Mouse (Mus musculus) hindbrain, embryonic 15.5 days (tissue): ENCODE measurements around the gene Apoc2. TPM values are rescaled to one million over a fixed set of nuclear protein-coding genes. Genes with fewer than 3 reads are reported as not detected.

ENCODE experiments used
- ATAC-seq: fragments of 200-750 bp; cut with Nextera tagmentation; 2 replicates; pipeline ENCODE4 v1.8.0; 2017; ENCODE audit warnings: low read depth, moderate number of reproducible peaks, moderate TSS enrichment; ENCODE audit not compliant: low FRiP score
- H3K27ac ChIP-seq: fragments of 300-500 bp; sonication (generic); replicated peaks from 2 replicates; pipeline ENCODE4 v1.5.1; 2015; ENCODE audit warnings: mild to moderate bottlenecking, inconsistent platforms
- H3K27me3 ChIP-seq: fragments of 300-500 bp; sonication (generic); 2 replicates; pipeline ENCODE4 v1.6.1; 2015; ENCODE audit warnings: control low read depth, inconsistent platforms
- H3K36me3 ChIP-seq: fragments of 300-500 bp; sonication (generic); 2 replicates; pipeline ENCODE4 v1.6.1; 2015; ENCODE audit warnings: control low read depth, inconsistent platforms
- H3K4me1 ChIP-seq: fragments of 300-500 bp; sonication (generic); replicated peaks from 2 replicates; pipeline ENCODE4 v1.6.1; 2015; ENCODE audit warnings: control low read depth, inconsistent platforms
- H3K4me2 ChIP-seq: fragments of 300-500 bp; sonication (generic); 2 replicates; pipeline ENCODE4 v1.6.1; 2015; ENCODE audit warnings: moderate library complexity, mild to moderate bottlenecking, inconsistent platforms
- H3K4me3 ChIP-seq: fragments of 300-500 bp; sonication (generic); 2 replicates; pipeline ENCODE4 v1.5.1; 2015; ENCODE audit warnings: mild to moderate bottlenecking, inconsistent platforms
- H3K9ac ChIP-seq: fragments of 300-500 bp; sonication (generic); 2 replicates; pipeline ENCODE4 v1.6.1; 2015; ENCODE audit warnings: inconsistent platforms
- H3K9me3 ChIP-seq: fragments of 300-500 bp; sonication (generic); 2 replicates; pipeline ENCODE4 v1.6.1; 2016; ENCODE audit warnings: control low read depth, inconsistent platforms
- WGBS: fragments of 180-500 bp; shearing (Covaris S2); methylation state at CpG from one replicate; pipeline ENCODE4 v1.1.7; 2015; 5-methylcytosine and 5-hydroxymethylcytosine counted together
- polyA plus RNA-seq: library from polyadenylated mRNA; unstranded; fragments of >200 nt; fragmentation: Nextera tagmentation; extraction: Ambion mirVana; gene quantifications from 2 replicates; pipeline ENCODE4 v1.2.1, GENCODE M21; 2015

Gene Apoc2
- polyA plus RNA-seq, 1 experiment from 2014 or later: 0.58 TPM

DNA sequence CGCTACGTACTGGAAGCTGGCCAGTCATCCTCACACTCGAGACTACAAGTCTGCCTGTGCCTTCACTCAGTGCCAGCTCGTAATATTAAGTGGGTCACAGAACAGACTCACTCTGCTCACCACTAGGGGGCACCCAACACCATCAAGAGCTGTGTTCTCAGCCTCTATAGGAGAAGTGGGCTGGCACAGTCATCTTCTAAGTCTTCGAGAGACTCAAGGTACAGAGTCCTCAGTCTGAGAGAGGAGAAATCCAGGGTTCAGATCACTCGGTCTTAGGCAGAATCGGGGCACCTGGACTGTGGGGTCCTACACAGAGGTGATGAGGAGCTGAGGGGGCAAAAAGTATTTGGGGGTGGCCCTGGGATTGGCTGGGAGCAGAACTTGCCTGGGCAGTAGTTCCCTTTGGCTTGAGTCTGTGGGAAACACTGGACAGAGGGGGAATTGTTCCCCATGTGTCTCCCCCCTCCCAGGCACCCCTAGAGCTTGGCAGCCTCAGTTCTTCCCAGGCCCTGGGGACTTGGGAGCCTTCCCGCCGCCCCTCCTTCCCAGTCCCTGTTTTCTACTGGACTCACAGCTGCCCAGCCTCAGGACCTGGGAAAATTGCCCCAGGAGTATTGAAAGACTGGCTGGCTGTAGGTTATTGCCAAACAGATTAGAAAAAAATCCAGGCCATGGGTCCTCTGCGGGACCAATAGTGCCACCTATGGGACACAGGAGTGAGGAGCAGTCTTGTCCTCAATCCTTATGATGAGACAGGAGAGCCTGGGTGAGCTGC, 8.6 kb downstream of the Apoc2 start:
- WGBS: 11% methylated on average over 10 of the region's 10 CpGs
- H3K27ac ChIP-seq: peak overlapping the region; percentile 80
- no peaks in the 10 kb centered on the region for H3K36me3 ChIP-seq
- peak overlapping the region; percentile 26 for H3K4me2 ChIP-seq
- H3K27me3 ChIP-seq: no peaks in the 10 kb centered on the region
- no peak overlapping the region for H3K4me3 ChIP-seq
- H3K4me1 ChIP-seq: peaks cover 14% of the 10 kb centered on the region
- H3K9me3 ChIP-seq: no peaks in the 10 kb centered on the region
- H3K9ac ChIP-seq: no peak overlapping the region
- peak; percentile 69 for ATAC-seq

DNA sequence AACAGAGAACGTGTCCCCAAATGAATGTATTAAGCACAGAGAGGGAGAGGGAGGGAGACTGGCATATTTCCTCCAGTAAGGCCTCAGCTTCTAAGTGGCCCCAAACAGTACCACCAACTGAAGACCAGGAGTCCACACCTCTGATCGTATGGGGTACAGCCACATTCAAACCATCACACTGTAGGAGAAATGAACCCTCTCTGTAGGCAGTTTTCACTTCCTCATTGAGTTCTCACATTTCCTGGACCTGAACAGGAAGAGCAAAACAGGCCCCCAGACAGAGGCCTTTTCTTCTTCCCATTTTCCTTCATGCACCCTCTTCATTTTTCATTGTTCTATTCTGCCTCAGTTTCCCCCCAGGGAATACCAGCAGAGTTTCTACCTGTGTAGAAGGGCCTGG, 10.3 kb downstream of the Apoc2 start:
- Histone ChIP-seq H3K9ac (no peak overlapping the region), H3K4me1 (peaks cover 29% of the 10 kb centered on the region), H3K36me3 (no peaks in the 10 kb centered on the region), H3K4me3 (no peak overlapping the region), H3K27me3 (no peaks in the 10 kb centered on the region), H3K4me2 (no peak overlapping the region), H3K27ac (no peak overlapping the region; the same call in 1 of the 2 replicates), H3K9me3 (no peaks in the 10 kb centered on the region)
- 82% methylated on average over 2 of the region's 2 CpGs for WGBS
- ATAC-seq: no peak

DNA sequence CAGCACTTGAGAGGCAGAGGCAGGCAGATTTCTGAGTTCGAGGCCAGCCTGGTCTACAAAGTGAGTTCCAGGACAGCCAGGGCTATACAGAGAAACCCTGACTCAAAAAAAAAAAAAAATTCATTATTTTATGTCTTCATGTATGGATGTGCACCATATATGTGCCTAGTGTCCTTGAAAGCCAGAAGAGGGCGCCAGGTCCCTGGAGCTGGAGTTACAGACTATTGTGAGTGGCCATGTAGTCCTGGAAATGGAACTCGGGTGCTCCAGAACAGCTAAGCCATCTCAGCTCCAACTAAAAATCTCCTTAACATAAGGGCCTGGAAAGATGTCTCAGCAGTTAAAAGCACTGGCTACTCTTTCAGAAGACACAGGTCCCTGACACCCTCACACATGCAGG, 11.0 kb downstream of the Apoc2 start:
- Histone ChIP-seq H3K27me3 (no peaks in the 10 kb centered on the region), H3K4me1 (peaks cover 33% of the 10 kb centered on the region), H3K4me2 (no peak overlapping the region), H3K36me3 (no peaks in the 10 kb centered on the region), H3K4me3 (no peak overlapping the region), H3K27ac (no peak overlapping the region), H3K9me3 (no peaks in the 10 kb centered on the region), H3K9ac (no peak overlapping the region)
- WGBS: 67% methylated on average over 3 of the region's 3 CpGs
- ATAC-seq: no peak

DNA sequence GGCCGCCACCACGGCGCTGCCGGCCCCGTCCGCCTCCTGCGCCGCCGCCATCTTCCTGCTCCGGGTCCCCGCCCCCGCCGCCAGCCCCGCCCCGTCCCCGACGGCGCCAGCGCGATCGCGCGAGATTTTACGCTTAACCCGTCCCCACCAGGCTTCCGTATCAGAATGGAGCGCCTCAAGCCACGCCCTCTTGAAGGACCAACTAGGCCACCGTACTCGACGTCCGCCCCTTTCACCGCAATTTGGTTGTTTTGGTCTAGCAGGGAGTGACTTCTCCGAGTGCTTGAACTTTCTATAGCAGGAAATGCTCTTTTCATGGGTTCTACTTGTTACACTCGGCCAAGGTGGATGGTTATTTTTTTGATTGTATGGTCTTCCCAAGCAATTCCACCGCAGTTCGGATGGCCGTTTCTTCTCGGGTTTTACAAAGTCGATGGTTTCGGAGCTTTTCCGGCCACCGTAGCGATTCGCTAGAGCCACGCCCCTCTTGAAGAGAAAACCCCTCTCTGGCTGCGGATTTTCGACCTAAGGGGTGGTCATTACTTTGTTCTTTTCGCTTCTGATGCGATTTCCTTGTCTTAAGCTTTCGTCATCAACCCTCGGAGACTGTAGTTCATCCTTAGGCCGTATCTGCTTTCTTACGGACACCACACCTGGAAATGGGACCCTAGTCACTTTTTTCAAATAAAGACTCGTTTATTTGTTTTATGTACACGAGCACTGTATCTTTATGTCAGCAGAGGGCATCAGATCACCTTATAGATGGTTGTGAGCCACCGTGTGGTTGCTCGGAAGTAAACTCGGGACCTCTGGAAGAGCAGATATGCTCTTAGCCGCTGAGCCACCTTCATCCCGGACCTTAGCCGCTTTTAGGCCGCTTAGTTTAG, 12.5 kb downstream of the Apoc2 start, which contains the start of gene Clptm1:
TSS of gene Clptm1 (minus strand) at position 79 of the 887 bp plus-strand sequence.
- Histone ChIP-seq H3K27ac (peak within 1 kb of the TSS; percentile 91), H3K9me3 (no peaks in the 10 kb centered on the region), H3K9ac (peak within 1 kb of the TSS; percentile 94), H3K27me3 (no peaks in the 10 kb centered on the region), H3K4me1 (peaks cover 33% of the 10 kb centered on the region), H3K4me3 (peak within 1 kb of the TSS; percentile 80), H3K36me3 (no peaks in the 10 kb centered on the region), H3K4me2 (peak within 1 kb of the TSS; percentile 85)
- ATAC-seq: peak; percentile 85
- WGBS: under 1% methylated on average over 63 of the region's 63 CpGs

DNA sequence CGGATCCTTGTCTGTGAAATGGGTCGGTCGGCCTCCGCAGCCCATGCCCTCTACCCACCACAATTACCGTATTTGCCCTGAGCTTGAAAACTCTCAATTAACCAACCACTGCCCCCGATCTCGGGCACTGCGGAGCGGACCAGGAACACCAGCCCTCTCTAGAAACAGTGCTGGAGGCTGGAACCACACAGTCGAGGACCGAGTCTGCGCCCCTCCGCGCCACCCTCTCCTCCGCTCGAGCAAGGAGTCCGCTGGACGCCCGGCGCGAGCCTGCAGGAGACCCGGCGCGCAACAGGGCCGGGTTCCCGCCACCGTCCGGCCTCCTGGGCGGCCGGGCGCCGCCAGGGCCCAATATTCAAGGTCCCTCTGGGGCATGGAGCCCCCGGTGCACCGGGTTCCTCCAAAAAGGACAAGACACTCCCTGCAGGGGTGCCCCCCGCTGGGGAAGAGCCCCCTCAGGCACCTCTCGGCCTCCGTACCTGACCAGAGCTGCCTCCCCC, 13.2 kb downstream of the Apoc2 start:
- Histone ChIP-seq H3K9me3 (no peaks in the 10 kb centered on the region), H3K4me3 (peak overlapping the region; percentile 80), H3K27ac (peak overlapping the region; percentile 77), H3K9ac (peak overlapping the region; percentile 94), H3K4me2 (peak overlapping the region; percentile 85), H3K36me3 (no peaks in the 10 kb centered on the region), H3K27me3 (no peaks in the 10 kb centered on the region), H3K4me1 (peaks cover 33% of the 10 kb centered on the region)
- WGBS: 0% methylated on average over 36 of the region's 37 CpGs
- peak; percentile 53 for ATAC-seq

DNA sequence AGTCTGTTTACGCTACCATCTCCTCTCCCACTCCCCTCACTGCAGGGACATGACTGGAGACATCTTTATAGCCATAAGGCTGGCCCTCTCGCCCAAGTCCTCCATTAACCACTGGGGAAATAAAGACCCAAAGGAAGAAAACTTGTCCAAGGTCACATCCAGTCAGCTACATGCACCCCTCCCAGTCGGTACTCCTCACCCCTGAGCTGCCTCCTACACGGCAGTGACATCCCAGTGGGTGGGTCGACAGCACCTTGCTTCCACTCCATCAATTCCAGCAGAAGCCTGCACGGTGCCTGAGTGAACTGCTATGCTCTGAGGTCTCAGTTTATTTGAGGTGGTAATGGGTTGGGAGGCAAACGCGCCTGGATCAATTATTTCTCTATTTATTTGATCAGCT, 13.8 kb downstream of the Apoc2 start:
- H3K4me2 ChIP-seq: peak overlapping the region; percentile 85
- peaks cover 27% of the 10 kb centered on the region for H3K4me1 ChIP-seq
- no peaks in the 10 kb centered on the region for H3K36me3 ChIP-seq
- ATAC-seq: no peak
- H3K9ac ChIP-seq: peak overlapping the region; percentile 94
- 21% methylated on average over 8 of the region's 8 CpGs for WGBS
- H3K9me3 ChIP-seq: no peaks in the 10 kb centered on the region
- H3K4me3 ChIP-seq: peak overlapping the region; percentile 80
- no peak overlapping the region for H3K27ac ChIP-seq
- no peaks in the 10 kb centered on the region for H3K27me3 ChIP-seq

DNA sequence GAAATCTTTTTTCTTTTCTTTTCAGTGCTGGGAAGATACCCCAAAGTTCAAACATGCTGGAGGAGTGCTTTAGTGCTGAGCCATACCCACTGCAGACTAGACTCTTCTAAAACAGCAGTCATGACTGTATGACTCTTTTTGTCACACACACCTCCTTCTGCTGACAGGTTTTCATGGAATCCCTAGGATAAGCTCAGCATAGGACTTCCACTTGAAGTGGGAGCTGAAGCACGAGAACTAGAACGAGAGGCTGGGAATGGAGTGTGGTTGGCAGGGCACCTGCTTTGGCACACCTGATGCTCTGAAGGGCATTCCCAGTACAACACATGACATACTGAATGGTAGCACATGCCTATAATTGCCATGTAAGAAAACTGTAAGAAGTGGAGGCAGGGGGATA, 25.1 kb downstream of the Apoc2 start:
- Histone ChIP-seq H3K9ac (no peak overlapping the region), H3K27me3 (no peaks in the 10 kb centered on the region), H3K4me3 (no peak overlapping the region), H3K27ac (no peak overlapping the region), H3K9me3 (no peaks in the 10 kb centered on the region), H3K4me1 (no peaks in the 10 kb centered on the region), H3K4me2 (no peak overlapping the region), H3K36me3 (peaks cover 48% of the 10 kb centered on the region)
- WGBS: 94% methylated on average over 2 of the region's 2 CpGs
- ATAC-seq: no peak

DNA sequence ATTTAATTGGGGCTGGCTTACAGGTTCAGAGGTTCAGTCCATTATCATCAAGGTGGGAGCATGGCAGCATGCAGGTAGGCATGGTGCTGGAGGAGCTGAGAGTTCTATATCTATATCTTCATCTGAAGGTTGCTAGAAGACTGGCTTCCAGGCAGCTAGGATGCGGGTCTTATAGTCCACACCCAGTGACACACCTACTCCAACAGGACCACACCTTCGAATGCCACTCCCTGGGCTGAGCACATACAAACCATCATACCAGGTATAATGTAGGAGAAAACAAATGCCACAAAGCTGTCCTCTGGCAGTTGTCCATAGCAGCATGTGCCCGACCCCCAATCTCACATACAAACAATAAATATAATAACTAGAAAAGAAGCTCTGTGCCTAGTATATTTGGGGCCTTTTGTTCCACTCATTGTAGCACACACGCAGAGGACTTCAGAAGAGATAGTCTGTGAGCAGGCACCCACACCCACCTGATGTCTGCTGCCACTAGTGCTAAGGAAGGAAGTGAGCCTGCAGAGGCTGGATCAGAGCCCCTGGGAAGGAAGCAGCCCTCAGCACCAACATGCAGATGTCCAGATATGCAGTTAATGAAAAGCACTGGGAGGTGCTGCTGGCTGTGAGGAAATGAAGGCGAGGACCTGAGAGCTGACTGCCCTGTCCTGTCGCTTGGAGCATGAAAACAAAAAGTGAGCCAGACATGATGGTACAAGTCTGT, 26.5 kb downstream of the Apoc2 start:
- no peak overlapping the region for H3K4me3 ChIP-seq

DNA sequence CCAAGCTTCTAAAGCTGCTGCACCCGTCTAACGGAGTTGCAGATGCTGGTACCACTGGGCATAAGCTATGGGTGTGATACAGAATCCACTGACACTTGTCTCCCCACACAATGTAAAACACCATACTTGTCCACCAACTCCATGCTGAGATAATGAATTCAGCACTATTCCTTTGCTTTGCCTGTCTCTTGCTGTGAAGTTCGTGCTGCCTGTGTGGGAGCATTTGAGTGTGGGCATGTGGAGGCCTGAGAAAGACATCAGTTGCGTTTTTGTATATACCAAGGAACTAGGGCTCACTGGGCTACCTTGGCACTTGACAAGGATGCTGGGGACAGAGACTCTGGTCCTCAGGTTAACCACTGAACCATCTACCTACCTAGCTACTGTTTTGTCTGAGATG, 36.5 kb downstream of the Apoc2 start:
- H3K4me1 ChIP-seq: no peaks in the 10 kb centered on the region
- no peaks in the 10 kb centered on the region for H3K9me3 ChIP-seq
- H3K27me3 ChIP-seq: no peaks in the 10 kb centered on the region
- H3K27ac ChIP-seq: no peak overlapping the region
- no peak overlapping the region for H3K4me3 ChIP-seq
- no peak overlapping the region for H3K9ac ChIP-seq
- H3K4me2 ChIP-seq: no peak overlapping the region
- H3K36me3 ChIP-seq: peaks cover 90% of the 10 kb centered on the region
- WGBS: 94% methylated on average over 4 of the region's 4 CpGs
- no peak for ATAC-seq

More for the DNA sequence above, 26.5 kb downstream of the Apoc2 start:
- Histone ChIP-seq H3K27me3 (no peaks in the 10 kb centered on the region), H3K36me3 (peaks cover 55% of the 10 kb centered on the region), H3K4me2 (no peak overlapping the region), H3K4me1 (no peaks in the 10 kb centered on the region), H3K27ac (no peak overlapping the region), H3K9me3 (no peaks in the 10 kb centered on the region), H3K9ac (no peak overlapping the region)
- 91% methylated on average over 6 of the region's 6 CpGs for WGBS
- ATAC-seq: no peak

DNA sequence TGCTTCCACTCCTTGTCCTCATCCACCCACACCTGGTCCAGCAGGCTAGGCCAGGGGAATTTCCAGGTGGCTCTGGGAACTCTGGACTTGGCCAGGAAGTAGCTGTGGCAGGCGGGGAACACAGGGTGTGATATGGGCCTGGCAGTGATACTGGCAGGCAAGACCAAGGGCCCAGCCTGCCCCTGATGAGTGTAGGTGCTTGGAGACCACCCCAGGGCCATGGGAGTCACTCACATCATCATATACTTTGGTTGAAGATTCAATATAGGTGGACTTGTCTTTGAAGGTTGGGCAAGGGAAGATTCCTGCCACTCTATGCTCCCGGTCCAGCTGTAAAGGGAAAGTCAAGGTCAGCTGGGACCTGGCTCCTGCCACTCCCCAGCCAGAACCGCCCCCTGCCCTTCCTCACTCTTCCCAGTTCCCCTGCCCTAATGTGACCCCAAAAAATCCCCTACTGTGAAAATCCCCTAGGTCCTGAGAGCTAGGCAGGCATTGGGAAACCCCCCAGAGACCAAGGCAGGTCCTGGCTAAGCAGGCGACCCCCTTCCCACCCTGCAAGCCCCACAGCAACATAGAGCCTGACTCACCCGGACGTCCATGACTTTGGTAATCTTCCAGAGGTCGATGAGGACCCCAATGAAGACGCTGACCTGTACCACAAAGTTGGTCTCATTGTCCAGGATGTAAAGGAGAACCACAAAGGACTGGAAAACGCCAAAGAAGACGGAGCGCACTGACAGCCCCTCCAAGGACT, 42.5 kb downstream of the Apoc2 start:
- H3K27me3 ChIP-seq: no peaks in the 10 kb centered on the region
- H3K36me3 ChIP-seq: peaks cover 72% of the 10 kb centered on the region

DNA sequence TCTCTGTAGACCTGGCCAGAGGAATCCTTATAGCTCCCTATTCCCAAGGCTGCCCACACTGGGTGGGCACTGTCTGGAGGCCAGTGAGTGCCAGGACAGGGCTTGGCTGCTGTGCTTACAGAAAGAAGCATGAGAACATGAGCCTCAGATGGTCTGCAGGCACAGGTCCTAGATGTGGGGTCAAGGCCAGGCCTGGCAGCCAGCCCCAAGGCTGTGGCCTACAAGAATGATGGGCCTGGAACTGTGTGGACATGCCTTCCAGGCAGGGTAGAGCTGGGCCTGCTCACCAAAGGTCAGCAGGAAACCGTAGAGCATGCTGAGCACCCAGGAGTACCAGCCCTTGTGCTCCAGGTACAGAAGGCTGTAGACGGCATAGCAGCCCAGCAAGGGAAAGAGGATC, 43.1 kb downstream of the Apoc2 start:
- Histone ChIP-seq H3K27ac (no peak overlapping the region), H3K4me1 (peaks cover 3% of the 10 kb centered on the region; the same call in 1 of the 2 replicates), H3K4me3 (no peak overlapping the region), H3K9me3 (no peaks in the 10 kb centered on the region), H3K4me2 (no peak overlapping the region), H3K27me3 (no peaks in the 10 kb centered on the region), H3K9ac (no peak overlapping the region), H3K36me3 (peaks cover 67% of the 10 kb centered on the region)
- WGBS: 96% methylated on average over 2 of the region's 2 CpGs
- ATAC-seq: no peak

More for the DNA sequence above, 42.5 kb downstream of the Apoc2 start:
- no peak for ATAC-seq
- Histone ChIP-seq H3K4me1 (no peaks in the 10 kb centered on the region), H3K9ac (no peak overlapping the region), H3K4me3 (no peak overlapping the region), H3K27ac (no peak overlapping the region), H3K4me2 (no peak overlapping the region), H3K9me3 (no peaks in the 10 kb centered on the region)
- WGBS: 92% methylated on average over 11 of the region's 11 CpGs
